Mouse (Mus musculus) midbrain, embryonic 11.5 days (tissue): ENCODE data around the gene Vmn1r203. TPM values are rescaled to one million over a fixed set of nuclear protein-coding genes. Genes with fewer than 3 reads are reported as not detected.
A peak's percentile ranks its signal among the peaks of the same experiment; 100 is the strongest.
"Not testable (repeated sequence)": the region's sequence is repeated elsewhere in the genome, so short reads cannot be mapped to it uniquely, and the experiment has no call there.

Source experiments
- ATAC-seq: fragments of 200-750 bp; cut with Nextera tagmentation; 2 replicates; pipeline ENCODE4 v1.8.0; 2017; ENCODE audit warnings: moderate TSS enrichment, moderate library complexity; ENCODE audit not compliant: low FRiP score
- DNase-seq: peaks from one replicate; pipeline ENCODE4 v3.0.0; 2015; ENCODE audit warnings: low spot score; ENCODE audit errors: missing footprints
- H3K27ac ChIP-seq: fragments of 300-500 bp; sonication (generic); 2 replicates; pipeline ENCODE4 v1.5.1; 2014; ENCODE audit warnings: low read depth, low read length
- H3K27me3 ChIP-seq: fragments of 300-500 bp; sonication (generic); 2 replicates; pipeline ENCODE4 v1.6.1; 2014; ENCODE audit warnings: mild to moderate bottlenecking, low read length, moderate library complexity, mixed read lengths; ENCODE audit not compliant: control insufficient read depth, insufficient read depth
- H3K36me3 ChIP-seq: fragments of 300-500 bp; sonication (generic); 2 replicates; pipeline ENCODE4 v1.6.1; 2014; ENCODE audit warnings: mild to moderate bottlenecking, low read length, moderate library complexity, mixed read lengths; ENCODE audit not compliant: control insufficient read depth, insufficient read depth
- H3K4me1 ChIP-seq: fragments of 300-500 bp; sonication (generic); 2 replicates; pipeline ENCODE4 v1.6.1; 2014; ENCODE audit warnings: low read length; ENCODE audit not compliant: control insufficient read depth, insufficient read depth
- H3K4me2 ChIP-seq: fragments of 300-500 bp; sonication (generic); 2 replicates; pipeline ENCODE4 v1.6.1; 2014; ENCODE audit warnings: mild to moderate bottlenecking, moderate library complexity
- H3K4me3 ChIP-seq: fragments of 300-500 bp; sonication (generic); 2 replicates; pipeline ENCODE4 v1.5.1; 2014; ENCODE audit warnings: low read depth, low read length
- H3K9ac ChIP-seq: fragments of 300-500 bp; sonication (generic); 2 replicates; pipeline ENCODE4 v1.6.1; 2014; ENCODE audit warnings: low read length
- H3K9me3 ChIP-seq: fragments of 300-500 bp; sonication (generic); 2 replicates; pipeline ENCODE4 v1.6.1; 2016; ENCODE audit warnings: low read length; ENCODE audit not compliant: control insufficient read depth
- WGBS: fragments of 180-500 bp; shearing (Covaris S2); extraction: QIAGEN DNeasy Blood & Tissue Kit; methylation state at CpG from one replicate; pipeline ENCODE4 v1.1.7; 2014; 5-methylcytosine and 5-hydroxymethylcytosine counted together
- polyA plus RNA-seq: library from polyadenylated mRNA; unstranded; fragments of >200 nt; fragmentation: Nextera tagmentation; extraction: Ambion mirVana; gene quantifications from 2 replicates; pipeline ENCODE4 v1.2.1, GENCODE M21; 2014

The Vmn1r203 gene
- polyA plus RNA-seq, result not detected in 2 replicates

- Histone ChIP-seq H3K9me3 (no peaks in the 10 kb centered on the region), H3K4me2 (no peak within 1 kb of the TSS), H3K36me3 (no peaks in the 10 kb centered on the region), H3K4me3 (no peak within 1 kb of the TSS), H3K9ac (no peak within 1 kb of the TSS), H3K4me1 (no peaks in the 10 kb centered on the region), H3K27me3 (no peaks in the 10 kb centered on the region), H3K27ac (no peak within 1 kb of the TSS)
- ATAC-seq, result no peak
- no peak for DNase-seq
Observed at GRCm38 (mm10) chr13:22517814-22518213, at the start of gene Vmn1r203. TSS of gene Vmn1r203 (plus strand) at chr13:22518114.

GRCm38 (mm10) chr13:22471623-22472022 lies 46.3 kb upstream of the Vmn1r203 start, which contains the start of gene Vmn1r201:
TSS of gene Vmn1r201 (plus strand) at chr13:22471923.
- H3K4me1 ChIP-seq, result no peaks in the 10 kb centered on the region
- no peaks in the 10 kb centered on the region for H3K27me3 ChIP-seq
- H3K36me3 ChIP-seq, result no peaks in the 10 kb centered on the region
- no peak for ATAC-seq
- H3K4me2 ChIP-seq, result no peak within 1 kb of the TSS
- H3K9ac ChIP-seq, result no peak within 1 kb of the TSS
- no peak within 1 kb of the TSS for H3K4me3 ChIP-seq
- 75% methylated on average over 1 of the region's 1 CpGs for WGBS
- no peak for DNase-seq
- no peak within 1 kb of the TSS for H3K27ac ChIP-seq
- no peaks in the 10 kb centered on the region for H3K9me3 ChIP-seq

GRCm38 (mm10) chr13:22502431-22502830 lies 15.5 kb upstream of the Vmn1r203 start:
- no peaks in the 10 kb centered on the region for H3K27me3 ChIP-seq
- peak; percentile 69; the same call in 1 of the 2 replicates for ATAC-seq
- WGBS, result 64% methylated on average over 3 of the region's 3 CpGs

GRCm38 (mm10) chr13:22505281-22505680 lies 12.6 kb upstream of the Vmn1r203 start, which contains the start of gene Vmn1r202:
TSS of gene Vmn1r202 (minus strand) at chr13:22505381.
- no peak for DNase-seq
- no peaks in the 10 kb centered on the region for H3K36me3 ChIP-seq
- no peaks in the 10 kb centered on the region for H3K9me3 ChIP-seq
- H3K4me2 ChIP-seq, result no peak within 1 kb of the TSS
- no peak within 1 kb of the TSS for H3K27ac ChIP-seq
- H3K4me3 ChIP-seq, result no peak within 1 kb of the TSS
- H3K9ac ChIP-seq, result no peak within 1 kb of the TSS
- no peak for ATAC-seq
- H3K4me1 ChIP-seq, result no peaks in the 10 kb centered on the region
- H3K27me3 ChIP-seq, result no peaks in the 10 kb centered on the region

More at GRCm38 (mm10) chr13:22502431-22502830, 15.5 kb upstream of the Vmn1r203 start:
- Histone ChIP-seq H3K36me3 (no peaks in the 10 kb centered on the region), H3K9ac (no peak overlapping the region), H3K4me2 (no peak overlapping the region), H3K9me3 (no peaks in the 10 kb centered on the region), H3K4me1 (no peaks in the 10 kb centered on the region), H3K4me3 (no peak overlapping the region), H3K27ac (no peak overlapping the region)
- no peak for DNase-seq

GRCm38 (mm10) chr13:22552898-22553297 lies 35.0 kb downstream of the Vmn1r203 start, which contains the start of gene Vmn1r204:
TSS of gene Vmn1r204 (plus strand) at chr13:22553198.
- WGBS, result 69% methylated on average over 1 of the region's 1 CpGs
- H3K36me3 ChIP-seq, H3K4me3 ChIP-seq, H3K9ac ChIP-seq, H3K4me2 ChIP-seq, H3K27ac ChIP-seq, DNase-seq, H3K27me3 ChIP-seq, H3K4me1 ChIP-seq, H3K9me3 ChIP-seq, ATAC-seq: not testable (repeated sequence)

GRCm38 (mm10) chr13:22574911-22575310 lies 57.0 kb downstream of the Vmn1r203 start:
- not testable (repeated sequence) for H3K9me3 ChIP-seq, ATAC-seq, H3K4me1 ChIP-seq, DNase-seq, H3K27me3 ChIP-seq, H3K36me3 ChIP-seq, H3K27ac ChIP-seq, H3K4me2 ChIP-seq, H3K9ac ChIP-seq, H3K4me3 ChIP-seq
- 87% methylated on average over 3 of the region's 3 CpGs for WGBS

Other genes with a start within 250 kb of the Vmn1r203 start
- gene Vmn1r195, start 247.6 kb upstream of the Vmn1r203 start, polyA plus RNA-seq, result not detected in 2 replicates
- gene Vmn1r196, start 228.2 kb upstream of the Vmn1r203 start, polyA plus RNA-seq, result not detected in 2 replicates
- not detected in 2 replicates for gene Vmn1r197, start 193.5 kb upstream of the Vmn1r203 start, polyA plus RNA-seq
- gene Vmn1r198, start 167.8 kb upstream of the Vmn1r203 start, polyA plus RNA-seq, result not detected in 2 replicates
- not detected in 2 replicates for gene Vmn1r199, start 138.3 kb upstream of the Vmn1r203 start, polyA plus RNA-seq
- gene Vmn1r200, start 127.7 kb upstream of the Vmn1r203 start, polyA plus RNA-seq, result 0.20 TPM in 1 of 2 replicates, not detected in the other
- gene Vmn1r201, start 46.2 kb upstream of the Vmn1r203 start, polyA plus RNA-seq, result not detected in 2 replicates
- 0.03 TPM in 1 of 2 replicates, not detected in the other for gene Vmn1r202, start 12.7 kb upstream of the Vmn1r203 start, polyA plus RNA-seq
- gene Vmn1r204, start 35.1 kb downstream of the Vmn1r203 start, polyA plus RNA-seq, result not detected in 2 replicates
- not detected in 2 replicates for gene Vmn1r205, start 74.9 kb downstream of the Vmn1r203 start, polyA plus RNA-seq
- gene Vmn1r206, start 106.1 kb downstream of the Vmn1r203 start, polyA plus RNA-seq, result not detected in 2 replicates
- not detected in 2 replicates for gene Vmn1r207-ps, start 211.5 kb downstream of the Vmn1r203 start, polyA plus RNA-seq